Mouse (Mus musculus) fibroblast of lung, adult 2 months (primary cell): Measurements from ENCODE around the gene Myl9.

Source experiments
- DNase-seq: peaks from one replicate; pipeline ENCODE4 v3.0.0-alpha.2; 2011; ENCODE audit warnings: low read depth

Myl9 gene

GRCm38 (mm10) chr2:156764747-156765146 is 10.5 kb upstream of the Myl9 start:
- DNase-seq: no peak

- no peak for DNase-seq
Measured at GRCm38 (mm10) chr2:156765593-156765992, 9.6 kb upstream of the Myl9 start.

GRCm38 (mm10) chr2:156766227-156767019 is 8.8 kb upstream of the Myl9 start:
- no peak for DNase-seq

- DNase-seq: no peak
Measured at GRCm38 (mm10) chr2:156767108-156767507, 8.1 kb upstream of the Myl9 start.

- no peak for DNase-seq
Measured at GRCm38 (mm10) chr2:156769274-156769673, 5.9 kb upstream of the Myl9 start.

- no peak for DNase-seq
Measured at GRCm38 (mm10) chr2:156773470-156773869, 1.8 kb upstream of the Myl9 start.

GRCm38 (mm10) chr2:156774035-156774737 is 1.0 kb upstream of the Myl9 start:
- DNase-seq: no peak

GRCm38 (mm10) chr2:156775455-156776435 is 525 bp downstream of the Myl9 start:
- DNase-seq: no peak

- no peak for DNase-seq
Measured at GRCm38 (mm10) chr2:156776907-156777306, 1.7 kb downstream of the Myl9 start.

GRCm38 (mm10) chr2:156777326-156778004 is 2.2 kb downstream of the Myl9 start:
- no peak for DNase-seq

- DNase-seq: no peak
Measured at GRCm38 (mm10) chr2:156778571-156778970, 3.4 kb downstream of the Myl9 start.

GRCm38 (mm10) chr2:156779036-156779435 is 3.8 kb downstream of the Myl9 start:
- DNase-seq: no peak

- DNase-seq: no peak
Measured at GRCm38 (mm10) chr2:156779488-156779887, 4.3 kb downstream of the Myl9 start.

- DNase-seq: no peak
Measured at GRCm38 (mm10) chr2:156780129-156780528, 4.9 kb downstream of the Myl9 start.

- DNase-seq: no peak
Measured at GRCm38 (mm10) chr2:156780752-156781151, 5.5 kb downstream of the Myl9 start.

- no peak for DNase-seq
Measured at GRCm38 (mm10) chr2:156781281-156781680, 6.1 kb downstream of the Myl9 start.

GRCm38 (mm10) chr2:156781836-156782480 is 6.7 kb downstream of the Myl9 start:
- DNase-seq: no peak

GRCm38 (mm10) chr2:156782481-156783348 is 7.5 kb downstream of the Myl9 start:
- DNase-seq: no peak

- DNase-seq: no peak
Measured at GRCm38 (mm10) chr2:156783349-156783728, 8.1 kb downstream of the Myl9 start.

- DNase-seq: no peak
Measured at GRCm38 (mm10) chr2:156784016-156784585, 8.9 kb downstream of the Myl9 start.
